Mouse (Mus musculus) limb, embryonic 12.5 days (tissue): ENCODE results near the gene Olfr266. TPM values are rescaled to one million over a fixed set of nuclear protein-coding genes. Genes with fewer than 3 reads are reported as not detected.

Experiments used
- polyA plus RNA-seq: library from polyadenylated mRNA; unstranded; fragments of >200 nt; fragmentation: Nextera tagmentation; extraction: Ambion mirVana; gene quantifications from 2 replicates; pipeline ENCODE4 v1.2.1, GENCODE M21; 2016

Olfr266 gene
- polyA plus RNA-seq, 1 experiment from 2014 or later = not detected

Other genes with a start within 250 kb of the Olfr266 start
- gene Lrif1, start 141.3 kb downstream of the Olfr266 start, polyA plus RNA-seq = 14.4 and 15.8 TPM in 2 replicates
- 3.0 and 3.5 TPM in 2 replicates for gene Cd53, start 36.1 kb downstream of the Olfr266 start, polyA plus RNA-seq
- 2.9 and 3.0 TPM in 2 replicates for gene Kcna3, start 209.9 kb upstream of the Olfr266 start, polyA plus RNA-seq